Mouse (Mus musculus) lung, postnatal 0 days (tissue): ENCODE data around the gene B3galt1. TPM values are rescaled to one million over a fixed set of nuclear protein-coding genes. Genes with fewer than 3 reads are reported as not detected.

Experiments
- ATAC-seq: fragments of 200-750 bp; cut with Nextera tagmentation; 2 replicates; pipeline ENCODE4 v1.8.0; 2017; ENCODE audit warnings: moderate library complexity
- DNase-seq: peaks from one replicate; pipeline ENCODE4 v3.0.0-alpha.2; 2016; ENCODE audit warnings: low spot score
- H3K27ac ChIP-seq: fragments of 300-500 bp; sonication (generic); 2 replicates; pipeline ENCODE4 v1.5.1; 2014; ENCODE audit warnings: antibody characterized with exemption, mild to moderate bottlenecking, low read length, mixed read lengths
- H3K27me3 ChIP-seq: fragments of 300-500 bp; sonication (generic); replicated peaks from 2 replicates; pipeline ENCODE4 v1.6.1; 2014; ENCODE audit warnings: low read length, mixed read lengths; ENCODE audit not compliant: insufficient read depth
- H3K36me3 ChIP-seq: fragments of 300-500 bp; sonication (generic); 2 replicates; pipeline ENCODE4 v1.6.1; 2014; ENCODE audit warnings: low read length, mixed read lengths; ENCODE audit not compliant: insufficient read depth
- H3K4me1 ChIP-seq: fragments of 300-500 bp; sonication (generic); 2 replicates; pipeline ENCODE4 v1.6.1; 2014; ENCODE audit warnings: antibody characterized with exemption, low read depth, low read length, mixed read lengths; ENCODE audit not compliant: insufficient read depth
- H3K4me2 ChIP-seq: fragments of 300-500 bp; sonication (generic); replicated peaks from 2 replicates; pipeline ENCODE4 v1.6.1; 2014; ENCODE audit warnings: low read depth, mild to moderate bottlenecking, low read length, moderate library complexity, mixed read lengths
- H3K4me3 ChIP-seq: fragments of 300-500 bp; sonication (generic); 2 replicates; pipeline ENCODE4 v1.5.1; 2014; ENCODE audit warnings: low read depth, low read length
- H3K9ac ChIP-seq: fragments of 300-500 bp; sonication (generic); replicated peaks from 2 replicates; pipeline ENCODE4 v1.6.1; 2014; ENCODE audit warnings: low read depth, mild to moderate bottlenecking
- H3K9me3 ChIP-seq: fragments of 300-500 bp; sonication (generic); 2 replicates; pipeline ENCODE4 v1.6.1; 2016; ENCODE audit warnings: low read length, mixed read lengths
- CTCF ChIP-seq: IDR thresholded peaks from 2 replicates; pipeline ENCODE4 v1.5.1; 2016; ENCODE audit warnings: antibody characterized with exemption, mild to moderate bottlenecking
- EP300 ChIP-seq: IDR thresholded peaks from 2 replicates; pipeline ENCODE4 v1.6.1; 2016; ENCODE audit warnings: antibody characterized with exemption, mild to moderate bottlenecking, control low read depth
- WGBS: fragments of 180-500 bp; shearing (Covaris S2); extraction: QIAGEN DNeasy Blood & Tissue Kit; methylation state at CpG from one replicate; pipeline ENCODE4 v1.1.7; 2014; 5-methylcytosine and 5-hydroxymethylcytosine counted together
- polyA plus RNA-seq: library from polyadenylated mRNA; unstranded; fragments of >200 nt; fragmentation: Nextera tagmentation; extraction: Ambion mirVana; gene quantifications from 2 replicates; pipeline ENCODE4 v1.2.1, GENCODE M21; 2015

The B3galt1 gene
- 0.30 and 0.81 TPM in 2 replicates for polyA plus RNA-seq

DNA sequence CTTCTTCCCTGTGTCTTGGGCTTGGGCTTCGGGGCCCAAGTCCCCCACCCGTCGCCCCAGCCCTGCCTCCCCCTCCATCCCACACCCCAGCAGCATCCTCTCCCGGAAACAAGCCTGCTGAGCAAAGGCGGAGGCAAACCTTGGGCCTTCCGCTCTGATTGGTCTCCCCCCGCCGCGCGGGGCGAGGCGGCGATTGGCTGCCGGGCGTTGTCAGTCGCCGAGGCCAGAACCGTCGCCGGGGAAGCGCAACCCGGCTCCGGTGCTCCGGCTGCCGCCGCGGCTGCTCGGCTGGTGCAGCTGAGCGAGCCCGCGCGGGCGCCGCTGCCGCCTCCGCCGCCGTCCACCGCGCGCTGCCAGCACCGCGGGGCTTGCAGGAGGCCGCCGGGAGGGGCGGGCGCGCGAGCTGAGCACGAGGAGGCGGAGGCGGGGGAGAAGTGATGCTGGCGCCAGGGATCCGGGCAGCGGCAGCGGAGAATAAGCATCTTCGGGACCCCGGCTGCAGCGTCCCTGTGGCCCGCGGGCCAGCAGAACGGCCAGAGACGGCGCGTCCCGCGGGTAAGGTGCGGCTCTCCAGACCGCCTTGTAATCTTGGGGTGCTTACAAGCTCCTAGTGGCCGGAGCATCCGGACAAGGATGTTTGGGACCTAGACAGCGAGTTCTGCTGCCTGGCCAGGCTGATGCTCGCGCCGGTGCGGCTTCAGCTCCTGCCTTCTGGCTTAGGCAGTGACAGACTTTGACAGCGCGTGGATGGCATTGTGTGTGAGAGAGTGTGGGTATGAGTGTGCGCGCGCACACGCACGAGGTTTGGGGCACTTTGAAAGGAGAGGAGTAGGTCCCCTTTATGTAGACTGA, at the start of gene B3galt1:
TSS of gene B3galt1 (plus strand) at position 392 of the 852 bp plus-strand sequence.
- Histone ChIP-seq H3K4me3 (peak within 1 kb of the TSS; percentile 49), H3K9ac (no peak within 1 kb of the TSS), H3K9me3 (no peaks in the 10 kb centered on the region), H3K36me3 (no peaks in the 10 kb centered on the region), H3K27me3 (peaks cover 16% of the 10 kb centered on the region), H3K4me2 (peak within 1 kb of the TSS; percentile 75), H3K4me1 (no peaks in the 10 kb centered on the region; the same call in 1 of the 2 replicates), H3K27ac (no peak within 1 kb of the TSS)
- DNase-seq (peak; percentile 63), ATAC-seq (peak; percentile 95)
- WGBS: 1% methylated on average over 71 of the region's 83 CpGs
- no peak for TF ChIP-seq CTCF
- no peak for TF ChIP-seq EP300

DNA sequence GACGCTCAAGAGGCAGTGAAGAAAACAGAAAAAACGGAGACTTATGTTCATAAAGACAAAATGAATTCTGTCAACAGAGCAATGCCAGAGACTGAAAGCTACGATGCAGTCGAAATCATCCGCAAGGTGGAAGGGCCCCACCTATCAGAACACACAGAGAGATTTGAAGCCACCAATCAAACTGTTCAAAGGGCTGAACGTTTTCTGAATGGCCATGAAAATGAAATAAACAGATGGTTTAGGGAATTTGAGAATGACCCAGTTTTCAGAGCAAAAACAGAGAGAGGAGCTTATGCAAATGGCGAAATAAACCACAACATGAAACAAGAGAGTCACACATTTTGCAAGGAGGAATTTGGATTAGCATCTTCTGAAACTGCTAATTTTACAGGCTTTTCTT, 49.3 kb upstream of the B3galt1 start:
- TF ChIP-seq EP300: no peak
- Histone ChIP-seq H3K4me1 (no peaks in the 10 kb centered on the region), H3K27me3 (no peaks in the 10 kb centered on the region), H3K9ac (no peak overlapping the region), H3K27ac (no peak overlapping the region), H3K4me3 (no peak overlapping the region), H3K4me2 (no peak overlapping the region), H3K36me3 (no peaks in the 10 kb centered on the region), H3K9me3 (no peaks in the 10 kb centered on the region)
- DNase-seq (no peak), ATAC-seq (no peak)
- 84% methylated on average over 7 of the region's 7 CpGs for WGBS

DNA sequence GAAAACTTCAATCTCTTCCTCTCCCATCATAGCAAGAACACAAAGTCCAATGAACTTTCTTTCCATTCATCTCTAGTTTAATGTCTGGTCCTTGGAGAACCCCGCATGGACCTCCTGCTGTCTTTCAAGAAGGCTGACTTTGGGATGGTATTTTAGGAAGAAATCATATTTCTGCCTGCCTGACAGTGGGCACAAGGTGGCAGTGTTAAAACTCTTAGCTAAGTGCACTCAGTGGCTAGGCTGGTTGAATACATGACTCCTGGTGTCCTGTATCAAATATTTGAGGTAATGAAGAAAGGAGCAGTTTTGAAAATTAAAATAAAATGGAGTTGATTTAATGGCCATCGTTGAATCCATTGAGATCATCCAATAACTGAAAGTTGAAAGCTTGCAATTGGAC, 30.3 kb upstream of the B3galt1 start:
- Histone ChIP-seq H3K4me3 (no peak overlapping the region), H3K4me1 (no peaks in the 10 kb centered on the region), H3K36me3 (no peaks in the 10 kb centered on the region), H3K9me3 (no peaks in the 10 kb centered on the region), H3K27me3 (no peaks in the 10 kb centered on the region), H3K27ac (no peak overlapping the region), H3K4me2 (no peak overlapping the region), H3K9ac (no peak overlapping the region)
- ATAC-seq: no peak
- no peak for DNase-seq
- no peak for TF ChIP-seq CTCF
- TF ChIP-seq EP300: no peak
- WGBS: 88% methylated on average over 2 of the region's 2 CpGs

DNA sequence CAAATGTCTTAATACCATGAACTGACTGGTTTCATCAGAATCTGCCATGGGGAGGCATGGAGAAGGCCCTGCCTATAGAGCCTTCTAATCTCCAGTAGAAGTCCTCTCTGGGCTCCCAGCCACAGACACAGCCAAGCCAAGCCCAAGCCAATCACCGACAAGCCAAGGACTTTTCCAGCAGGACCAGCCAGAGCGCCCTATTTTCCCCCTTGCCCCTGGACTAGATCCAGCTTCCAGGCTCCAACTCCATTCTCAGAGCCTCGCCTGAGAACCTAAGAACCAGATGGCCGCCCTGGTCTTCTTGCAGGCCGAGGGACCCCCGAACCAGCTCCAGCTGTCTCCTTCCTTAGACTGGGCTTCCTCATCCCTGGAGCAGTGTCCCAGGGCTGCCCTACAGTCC, 26.2 kb upstream of the B3galt1 start:
- Histone ChIP-seq H3K4me3 (no peak overlapping the region), H3K9ac (no peak overlapping the region), H3K36me3 (no peaks in the 10 kb centered on the region), H3K27me3 (no peaks in the 10 kb centered on the region), H3K9me3 (no peaks in the 10 kb centered on the region), H3K4me1 (no peaks in the 10 kb centered on the region), H3K27ac (no peak overlapping the region), H3K4me2 (no peak overlapping the region)
- WGBS: 87% methylated on average over 6 of the region's 6 CpGs
- DNase-seq (no peak), ATAC-seq (no peak)
- TF ChIP-seq EP300 (no peak), CTCF (no peak)

DNA sequence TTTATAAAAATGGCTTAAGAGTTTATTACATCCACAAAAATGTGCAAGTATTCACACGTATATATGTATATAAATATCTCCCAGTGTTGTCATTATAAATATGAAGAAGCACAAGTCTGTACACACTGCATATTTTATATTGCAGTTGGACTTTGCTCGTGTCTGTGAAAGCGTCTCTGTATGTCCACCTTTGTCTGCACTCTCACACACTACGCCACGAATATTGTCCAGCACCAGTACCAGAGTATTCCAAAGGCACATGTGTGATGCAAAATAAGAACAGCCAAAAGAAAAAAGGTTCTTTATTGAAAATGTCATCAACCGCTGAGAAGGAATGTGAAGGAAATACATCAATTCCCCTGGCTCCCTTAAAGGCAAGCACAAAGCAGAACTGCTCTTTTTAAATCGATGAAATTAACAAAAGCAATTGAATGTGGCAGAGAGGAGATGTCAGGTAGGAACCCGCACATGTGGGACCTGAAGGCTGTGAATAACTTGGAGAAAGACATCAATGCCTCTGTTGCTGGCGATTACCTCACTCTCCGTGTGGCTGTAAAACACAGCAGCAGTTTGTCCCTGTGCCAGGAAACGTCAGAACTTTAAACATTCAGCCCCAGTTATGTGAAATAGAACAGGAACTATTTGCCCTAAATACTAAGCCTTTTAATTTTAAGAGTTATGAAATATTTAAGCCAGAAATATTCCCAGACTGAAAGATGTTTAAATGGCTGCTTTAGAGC, 23.5 kb upstream of the B3galt1 start:
- Histone ChIP-seq H3K9ac (no peak overlapping the region), H3K4me2 (no peak overlapping the region), H3K27ac (no peak overlapping the region), H3K4me3 (no peak overlapping the region), H3K4me1 (no peaks in the 10 kb centered on the region), H3K27me3 (no peaks in the 10 kb centered on the region), H3K36me3 (no peaks in the 10 kb centered on the region), H3K9me3 (no peaks in the 10 kb centered on the region)
- WGBS: 57% methylated on average over 11 of the region's 11 CpGs
- DNase-seq (no peak), ATAC-seq (no peak)
- no peak for TF ChIP-seq EP300
- no peak for TF ChIP-seq CTCF

DNA sequence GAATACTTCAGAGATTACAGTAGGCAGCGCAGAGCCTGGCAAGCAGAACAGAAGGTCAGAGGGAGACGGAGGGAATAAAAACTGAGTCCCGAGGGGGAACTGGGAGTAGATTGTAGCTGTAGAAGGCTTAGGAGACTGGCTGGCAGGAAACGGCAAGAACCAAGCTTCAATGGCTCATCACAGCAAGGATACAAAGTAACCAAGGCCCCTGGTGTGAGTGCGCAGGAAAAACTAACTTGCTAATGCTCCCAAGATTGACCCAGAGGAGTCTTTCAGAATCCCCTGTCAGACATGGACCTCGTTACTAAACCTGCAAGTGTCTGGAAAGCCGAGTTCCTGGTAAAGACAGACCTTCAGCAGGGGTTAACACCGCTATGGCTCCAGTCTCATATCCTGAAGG, 21.2 kb upstream of the B3galt1 start:
- no peak overlapping the region for H3K9ac ChIP-seq
- no peak overlapping the region for H3K4me2 ChIP-seq
- 66% methylated on average over 8 of the region's 8 CpGs for WGBS
- H3K27ac ChIP-seq: no peak overlapping the region
- H3K4me3 ChIP-seq: no peak overlapping the region
- no peaks in the 10 kb centered on the region for H3K27me3 ChIP-seq
- ATAC-seq (no peak), DNase-seq (no peak)
- no peaks in the 10 kb centered on the region for H3K36me3 ChIP-seq
- H3K4me1 ChIP-seq: no peaks in the 10 kb centered on the region
- no peak for TF ChIP-seq CTCF
- no peak for TF ChIP-seq EP300
- H3K9me3 ChIP-seq: no peaks in the 10 kb centered on the region
